Mouse (Mus musculus) heart, adult 2 months (tissue): ENCODE measurements around the gene Sept1. TPM values are rescaled to one million over a fixed set of nuclear protein-coding genes. Genes with fewer than 3 reads are reported as not detected.

Source experiments
- DNase-seq, 2 experiments: peaks; one replicate each; pipeline ENCODE4 v3.0.0; 2021
- H3K27ac ChIP-seq: fragments of 200-600 bp; 2 replicates; pipeline ENCODE4 v1.8.1; 2022
- H3K27me3 ChIP-seq: fragments of 200-500 bp; 2 replicates; pipeline ENCODE4 v1.6.1; 2012; ENCODE audit warnings: mild to moderate bottlenecking, low read length, inconsistent platforms, mixed read lengths; ENCODE audit not compliant: control insufficient read depth, insufficient read depth
- H3K36me3 ChIP-seq: fragments of 200-500 bp; 2 replicates; pipeline ENCODE4 v1.6.1; 2012; ENCODE audit warnings: low read length, inconsistent platforms; ENCODE audit not compliant: control insufficient read depth, insufficient read depth
- H3K4me1 ChIP-seq: fragments of 200-500 bp; 2 replicates; pipeline ENCODE4 v1.6.1; 2011; ENCODE audit warnings: low read length; ENCODE audit not compliant: control insufficient read depth, insufficient read depth
- H3K4me3 ChIP-seq: fragments of 200-600 bp; 2 replicates; pipeline ENCODE4 v1.8.1; 2022
- H3K79me2 ChIP-seq: fragments of 200-500 bp; replicated peaks from 2 replicates; pipeline ENCODE4 v1.6.1; 2012; ENCODE audit warnings: mild to moderate bottlenecking, inconsistent platforms, low read length, moderate library complexity, mixed read lengths; ENCODE audit not compliant: control insufficient read depth, insufficient read depth
- H3K9ac ChIP-seq: fragments of 200-500 bp; 2 replicates; pipeline ENCODE4 v1.6.1; 2012; ENCODE audit warnings: low read depth, mild to moderate bottlenecking, control low read depth, inconsistent platforms, low read length, mixed read lengths
- CTCF ChIP-seq: fragments of 200-600 bp; IDR thresholded peaks from 2 replicates; pipeline ENCODE4 v1.8.1; 2022; ENCODE audit warnings: antibody characterized with exemption, mild to moderate bottlenecking, moderate library complexity
- EP300 ChIP-seq: fragments of 200-500 bp; IDR thresholded peaks from 2 replicates; pipeline ENCODE4 v1.6.1; 2011; ENCODE audit warnings: low read depth, low read length, control low read depth; ENCODE audit not compliant: insufficient read depth
- POLR2A ChIP-seq: fragments of 200-500 bp; IDR thresholded peaks from 2 replicates; pipeline ENCODE4 v1.6.1; 2011; ENCODE audit warnings: mild to moderate bottlenecking, low read depth, low read length, control low read depth; ENCODE audit not compliant: insufficient read depth
- WGBS: fragments of 180-500 bp; shearing (Covaris S2); methylation state at CpG from one replicate; pipeline ENCODE4 v1.1.7; 2018; 5-methylcytosine and 5-hydroxymethylcytosine counted together
- intact Hi-C: fragments of 180-260 bp; cut with DNase I; formaldehyde crosslinking; loops from one replicate; pipeline ENCODE4 v1.15.1; 2025
- polyA plus RNA-seq: library from polyadenylated mRNA; depleted of rRNA; stranded (reverse); fragments of >200 nt; gene quantifications from 2 replicates; pipeline ENCODE4 v1.2.3, GENCODE M21; 2012
- total RNA-seq, 2 experiments: library from RNA; stranded (reverse); gene quantifications; 2 replicates each; pipeline ENCODE4 v1.2.3; 2021

Sept1 gene
- total and polyA plus RNA-seq, 3 experiments, result 2.5 to 13.0 (median 4.7) TPM

DNA sequence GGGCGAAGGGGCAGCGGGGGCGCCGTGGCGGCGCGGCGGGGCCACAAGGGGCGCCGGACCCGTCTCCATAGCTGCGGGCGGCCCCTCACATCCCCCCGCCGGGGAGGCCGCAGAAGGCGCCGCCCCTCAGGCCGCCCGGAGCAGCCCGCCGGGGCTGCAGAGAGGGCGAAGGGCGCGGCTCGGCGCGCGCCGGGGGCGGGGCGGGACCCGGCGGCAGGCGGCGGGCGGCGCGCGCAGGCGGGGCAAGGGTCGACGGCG lies 24.7 kb downstream of the Sept1 start, which contains the start of gene Tbc1d10b:
TSS of gene Tbc1d10b (minus strand) at position 174 of the 258 bp plus-strand sequence.
- no peak for DNase-seq
- TF ChIP-seq CTCF (peak; percentile 26), EP300 (no peak)
- intact Hi-C loops, result loop anchor here (1.0 to 10.0 kb wide), 2 partner anchors 12 to 623 kb away; partner anchors contain the start of genes Apobr, Cd2bp2 and Cln3
- peak within 1 kb of the TSS; percentile 78 for H3K4me3 ChIP-seq
- WGBS, result under 1% methylated on average over 20 of the region's 44 CpGs
- peak within 1 kb of the TSS; percentile 90 for H3K9ac ChIP-seq
- H3K4me1 ChIP-seq, result peaks cover 2% of the 10 kb centered on the region; the same call in 1 of the 2 replicates
- peaks cover 3% of the 10 kb centered on the region for H3K79me2 ChIP-seq
- peak within 1 kb of the TSS; percentile 85 for H3K27ac ChIP-seq
- no peaks in the 10 kb centered on the region for H3K27me3 ChIP-seq
- no peaks in the 10 kb centered on the region for H3K36me3 ChIP-seq

DNA sequence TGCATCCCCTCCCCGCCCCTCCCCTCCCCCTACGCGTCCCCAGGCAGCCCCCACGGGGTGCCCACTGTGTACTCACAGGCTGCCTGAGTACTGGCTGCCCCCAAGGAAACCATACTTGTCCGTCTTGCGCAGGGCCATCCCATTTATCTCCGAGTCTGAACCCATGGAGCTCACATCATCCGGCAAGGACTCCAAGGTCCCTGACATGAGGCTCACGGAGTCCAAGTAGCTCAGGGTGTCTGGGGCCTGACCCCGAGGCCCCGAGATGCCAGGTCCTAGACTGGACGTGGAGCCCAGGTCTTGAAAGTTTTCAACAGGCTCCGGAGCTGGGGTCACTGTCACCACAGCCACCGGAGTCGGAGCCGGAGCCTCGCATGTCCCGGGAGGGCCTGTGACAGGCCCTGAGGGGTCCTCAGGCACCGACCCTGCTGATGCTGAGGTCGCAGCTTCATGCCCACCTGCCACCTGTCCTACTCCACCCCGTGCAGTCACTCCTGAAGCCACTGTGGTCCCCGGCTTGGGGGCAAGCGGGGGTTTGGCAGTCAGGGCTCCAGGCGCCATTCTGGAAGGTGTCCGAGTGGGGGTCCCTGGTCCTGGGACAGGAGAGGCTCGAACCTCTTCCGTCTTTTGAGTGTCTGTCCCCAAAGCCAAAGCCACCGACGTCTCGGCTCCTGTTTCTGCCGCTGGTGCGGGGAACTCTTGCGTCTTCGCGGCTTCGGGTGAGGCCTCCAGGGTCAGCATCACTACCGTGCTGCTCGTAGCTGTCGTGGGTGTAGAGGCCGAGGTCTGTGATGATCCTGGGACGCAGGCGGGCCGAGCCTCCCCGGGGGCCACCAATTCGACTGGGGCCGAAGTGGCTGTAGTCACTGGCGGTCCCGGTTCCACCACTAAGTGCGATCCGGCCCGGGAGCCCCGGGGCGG lies 25.3 kb downstream of the Sept1 start:
- peak overlapping the region; percentile 78 for H3K4me3 ChIP-seq
- H3K36me3 ChIP-seq, result no peaks in the 10 kb centered on the region
- H3K79me2 ChIP-seq, result peaks cover 3% of the 10 kb centered on the region
- TF ChIP-seq EP300, result no peak
- TF ChIP-seq POLR2A, result no peak
- TF ChIP-seq CTCF, result no peak
- peak in 1 of 2 experiments; percentile 34 for DNase-seq
- intact Hi-C loops, result loop anchor here (1.0 to 10.0 kb wide), 2 partner anchors 11 to 623 kb away; partner anchors contain the start of genes Apobr, Cd2bp2 and Cln3
- peak overlapping the region; percentile 90 for H3K9ac ChIP-seq
- H3K27me3 ChIP-seq, result no peaks in the 10 kb centered on the region
- peaks cover 2% of the 10 kb centered on the region; the same call in 1 of the 2 replicates for H3K4me1 ChIP-seq
- whole genome bisulfite sequencing, result under 1% methylated on average over 53 of the region's 53 CpGs
- H3K27ac ChIP-seq, result peak overlapping the region; percentile 85

DNA sequence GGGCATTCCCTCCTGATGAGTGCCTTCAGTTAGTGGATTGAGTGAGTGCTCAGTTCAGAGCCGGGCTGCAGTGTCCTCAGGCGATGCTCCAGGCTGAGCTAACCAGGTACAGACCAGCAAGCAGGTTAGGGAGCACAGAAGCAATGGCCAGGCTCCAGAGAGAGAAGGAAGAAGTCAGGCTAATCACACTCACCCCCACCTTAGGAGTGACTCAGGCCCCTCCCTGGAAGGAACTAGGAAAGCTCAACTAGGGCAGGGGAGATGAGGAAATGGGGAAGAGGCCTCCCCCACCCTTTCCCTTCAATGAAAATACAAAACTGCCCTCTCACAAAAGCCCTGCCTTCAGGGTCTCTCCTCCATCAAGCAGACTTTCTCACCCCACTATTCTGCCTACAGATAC lies 26.3 kb downstream of the Sept1 start:
- intact Hi-C loops, result loop anchor here (10.0 kb wide), 1 partner anchor 622 kb away; the partner anchor contains the start of genes Apobr and Cln3
- Histone ChIP-seq H3K4me3 (peak overlapping the region; percentile 78), H3K9ac (peak overlapping the region; percentile 90), H3K4me1 (peaks cover 2% of the 10 kb centered on the region; the same call in 1 of the 2 replicates), H3K27ac (peak overlapping the region; percentile 15; the same call in 1 of the 2 replicates), H3K79me2 (peaks cover 3% of the 10 kb centered on the region), H3K36me3 (no peaks in the 10 kb centered on the region), H3K27me3 (no peaks in the 10 kb centered on the region)
- DNase-seq, result no peak
- WGBS, result 26% methylated on average over 2 of the region's 2 CpGs
- TF ChIP-seq EP300 (no peak), POLR2A (no peak), CTCF (no peak)

DNA sequence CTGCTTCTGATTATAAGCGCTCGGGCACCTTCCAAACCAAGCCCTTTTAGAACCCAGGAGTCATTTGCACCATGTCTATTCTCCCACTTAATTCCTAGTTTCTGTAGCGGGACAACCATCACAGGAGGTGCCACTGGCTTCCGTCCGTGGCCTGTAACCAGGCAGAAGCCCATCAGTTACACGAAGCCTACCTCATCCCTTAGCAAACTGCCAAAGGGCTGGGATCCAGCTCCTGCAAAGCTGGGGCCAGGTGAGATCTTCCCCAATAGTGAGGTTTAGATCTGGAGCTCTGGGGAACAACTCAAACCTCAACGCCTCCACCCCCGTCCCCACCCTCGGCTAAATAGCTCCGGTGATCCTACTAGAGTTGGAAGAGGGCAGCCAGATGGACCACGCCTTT lies 36.4 kb downstream of the Sept1 start:
- TF ChIP-seq EP300 (no peak), POLR2A (no peak), CTCF (no peak)
- Histone ChIP-seq H3K27me3 (no peaks in the 10 kb centered on the region), H3K27ac (peak overlapping the region; percentile 70; the same call in 1 of the 2 replicates), H3K4me3 (peak overlapping the region; percentile 68), H3K79me2 (peaks cover 2% of the 10 kb centered on the region; the same call in 1 of the 2 replicates), H3K4me1 (peaks cover 7% of the 10 kb centered on the region), H3K9ac (no peak overlapping the region), H3K36me3 (no peaks in the 10 kb centered on the region; the same call in 1 of the 2 replicates)
- DNase-seq, result no peak
- intact Hi-C loops, result loop anchor here (1.0 to 10.0 kb wide), 2 partner anchors 12 to 182 kb away; partner anchors contain the start of genes Mvp, Mylpf, Pagr1a and Pagr1b
- WGBS, result 42% methylated on average over 11 of the region's 11 CpGs

DNA sequence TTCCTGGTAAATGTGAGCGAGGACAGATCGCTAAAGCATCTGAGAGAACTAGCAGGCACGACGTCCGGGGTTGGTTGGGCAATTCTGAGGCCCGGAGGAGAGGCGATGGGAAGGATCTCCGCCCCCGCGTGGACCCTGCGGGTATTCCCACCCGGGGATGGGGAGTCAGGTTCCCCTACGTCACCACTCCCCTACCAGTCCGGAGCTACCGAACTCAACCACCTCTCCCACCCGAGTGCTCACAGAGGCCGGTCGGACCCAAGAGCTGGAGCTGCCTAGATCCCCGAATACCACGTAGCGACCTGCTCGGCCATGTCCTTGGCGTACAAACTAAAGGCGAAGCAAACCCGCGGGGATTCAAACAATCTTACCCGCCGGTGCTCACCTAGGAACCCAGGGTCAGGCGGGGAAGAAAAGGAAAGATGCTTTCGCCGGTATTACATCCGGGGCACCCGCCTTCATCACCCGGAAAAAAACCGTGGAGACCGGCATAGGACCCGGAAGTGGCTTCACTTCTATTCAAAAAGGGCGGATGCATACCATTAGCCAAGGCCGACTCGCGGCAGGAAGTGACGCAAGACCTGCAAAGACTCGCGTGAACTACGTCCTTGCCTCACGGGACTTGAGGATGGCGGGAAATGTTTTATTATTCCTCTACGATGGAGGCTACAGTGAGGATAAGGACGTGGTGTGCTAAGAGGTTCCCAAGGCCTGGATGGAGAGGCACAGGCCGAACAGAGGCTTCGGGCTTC lies 37.2 kb downstream of the Sept1 start, which contains the start of gene Cd2bp2:
TSS of gene Cd2bp2 (minus strand) at position 507 of the 752 bp plus-strand sequence.
- intact Hi-C loops, result loop anchor here (1.0 to 10.0 kb wide), 2 partner anchors 13 to 181 kb away; partner anchors contain the start of genes Mvp, Mylpf, Pagr1a and Pagr1b
- H3K27ac ChIP-seq, result peak within 1 kb of the TSS; percentile 74
- no peaks in the 10 kb centered on the region; the same call in 1 of the 2 replicates for H3K36me3 ChIP-seq
- H3K79me2 ChIP-seq, result peaks cover 2% of the 10 kb centered on the region; the same call in 1 of the 2 replicates
- H3K4me1 ChIP-seq, result peaks cover 7% of the 10 kb centered on the region
- H3K9ac ChIP-seq, result peak within 1 kb of the TSS; percentile 64
- peak within 1 kb of the TSS; percentile 68 for H3K4me3 ChIP-seq
- WGBS, result under 1% methylated on average over 51 of the region's 51 CpGs
- peak; percentile 93 to 96 for DNase-seq
- no peaks in the 10 kb centered on the region for H3K27me3 ChIP-seq
- TF ChIP-seq POLR2A (peak; percentile 70), EP300 (peak; percentile 74), CTCF (peak; percentile 28)
